Mouse (Mus musculus) hematopoietic stem cell, adult 5-6 weeks (primary cell): ENCODE measurements at regions not wholly inside any gene's neighbourhood (a gene's known extent, or its start where the extent isn't known, plus 50 kb on each side); places are given as distances from the start of the nearest gene placed in this dataset.

Source experiments
- ATAC-seq, 2 experiments: fragments of 125-278 bp in 1 of 2; replicated peaks in 1 of 2; 2 replicates each; pipeline ENCODE4 v1.8.0; 2016 to 2017; ENCODE audit warnings: inconsistent platforms in 2 of 2, mild to moderate bottlenecking in 2 of 2, moderate number of reproducible peaks in 2 of 2, low read depth in 1 of 2, moderate TSS enrichment in 1 of 2; ENCODE audit not compliant: low FRiP score in 2 of 2, poor library complexity in 2 of 2, severe bottlenecking in 2 of 2, insufficient read depth in 1 of 2, low TSS enrichment in 1 of 2

DNA sequence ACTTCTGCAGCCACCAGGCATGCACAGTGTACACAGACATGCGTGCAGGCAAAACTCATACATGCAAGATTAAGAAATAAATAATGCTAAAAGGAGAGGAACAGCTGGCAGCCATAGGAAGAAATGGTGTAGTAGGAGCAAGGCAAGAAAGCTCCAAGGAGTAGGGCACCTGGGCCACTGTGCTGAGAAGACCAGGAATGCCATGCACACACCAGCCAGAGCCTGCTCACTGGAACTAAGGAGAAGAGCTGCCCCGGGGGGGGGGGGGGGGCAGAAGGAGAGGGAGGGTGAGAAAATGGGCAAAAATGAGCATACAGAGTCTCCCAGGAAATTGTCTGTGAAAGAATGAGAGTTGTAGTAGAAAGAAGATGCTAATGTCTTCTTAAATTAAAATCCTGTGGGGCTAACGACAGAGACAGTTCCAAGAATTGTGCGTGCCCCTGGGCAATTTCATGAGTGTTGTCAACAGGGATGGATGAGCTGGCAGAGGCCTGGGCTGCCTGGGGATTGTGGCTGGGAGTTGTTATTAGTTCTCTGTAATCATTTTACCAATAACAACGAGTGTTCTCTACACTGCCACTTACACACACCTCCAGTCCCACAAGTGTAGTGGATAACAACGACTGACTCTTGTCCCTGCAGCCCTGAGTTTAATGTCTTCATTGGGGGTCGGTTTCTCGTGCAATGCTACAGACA is 54.2 kb upstream of the Syt13 start:
- no peak for ATAC-seq
